Mouse (Mus musculus): ENCODE results near the gene Tmem150c. TPM values are rescaled to one million over a fixed set of nuclear protein-coding genes. Genes with fewer than 3 reads are reported as not detected.

Gene Tmem150c
- polyA plus RNA-seq, 1 experiment from 2014 or later, result 20.6 TPM

- no peaks in the 10 kb centered on the region for H3K27me3 ChIP-seq (ENCODE audit: insufficient read depth, low read length)
- 24% methylated on average over 5 of the region's 5 CpGs for WGBS
- no peaks in the 10 kb centered on the region for H3K9me3 ChIP-seq (ENCODE audit: low read length)
- no peak overlapping the region for H3K27ac ChIP-seq (ENCODE audit: low read length)
- no peak for ATAC-seq (ENCODE audit: low FRiP score, low TSS enrichment)
- no peak overlapping the region for H3K4me2 ChIP-seq (replicated peaks; ENCODE audit: low read depth, low read length)
- no peak overlapping the region for H3K9ac ChIP-seq (replicated peaks; ENCODE audit: low read length)
- H3K36me3 ChIP-seq (ENCODE audit: insufficient read depth, low read length), result no peaks in the 10 kb centered on the region
- peaks cover 23% of the 10 kb centered on the region for H3K4me1 ChIP-seq (ENCODE audit: insufficient read depth, low read length)
- H3K4me3 ChIP-seq (ENCODE audit: low read length), result no peak overlapping the region
Observed at GRCm38 (mm10) chr5:100113403-100113802, 46.2 kb downstream of the Tmem150c start.

GRCm38 (mm10) chr5:100110581-100110980 is 49.0 kb downstream of the Tmem150c start:
- WGBS, result 70% methylated on average over 3 of the region's 3 CpGs
- Histone ChIP-seq H3K36me3 (ENCODE audit: insufficient read depth, low read length) (no peaks in the 10 kb centered on the region), H3K4me1 (ENCODE audit: insufficient read depth, low read length) (peaks cover 23% of the 10 kb centered on the region), H3K4me3 (ENCODE audit: low read length) (no peak overlapping the region), H3K27me3 (ENCODE audit: insufficient read depth, low read length) (no peaks in the 10 kb centered on the region), H3K4me2 (replicated peaks; ENCODE audit: low read depth, low read length) (no peak overlapping the region), H3K9ac (replicated peaks; ENCODE audit: low read length) (no peak overlapping the region), H3K9me3 (ENCODE audit: low read length) (no peaks in the 10 kb centered on the region), H3K27ac (ENCODE audit: low read length) (no peak overlapping the region)
- ATAC-seq (ENCODE audit: low FRiP score, low TSS enrichment), result no peak

- 0 out of 2 replicates have a peak overlapping the region, but pooled peaks have one; percentile 4 for H3K27ac ChIP-seq (ENCODE audit: low read length)
- peak; percentile 64; the same call in 1 of the 2 replicates for ATAC-seq (ENCODE audit: low FRiP score, low TSS enrichment)
- H3K4me3 ChIP-seq (ENCODE audit: low read length), result no peak overlapping the region
- H3K4me2 ChIP-seq (replicated peaks; ENCODE audit: low read depth, low read length), result no peak overlapping the region
- H3K9me3 ChIP-seq (ENCODE audit: low read length), result no peaks in the 10 kb centered on the region
- 29% methylated on average over 7 of the region's 7 CpGs for WGBS
- peaks cover 21% of the 10 kb centered on the region for H3K4me1 ChIP-seq (ENCODE audit: insufficient read depth, low read length)
- H3K36me3 ChIP-seq (ENCODE audit: insufficient read depth, low read length), result no peaks in the 10 kb centered on the region
- no peaks in the 10 kb centered on the region for H3K27me3 ChIP-seq (ENCODE audit: insufficient read depth, low read length)
- H3K9ac ChIP-seq (replicated peaks; ENCODE audit: low read length), result no peak overlapping the region
Observed at GRCm38 (mm10) chr5:100109543-100110282, 49.9 kb downstream of the Tmem150c start.

GRCm38 (mm10) chr5:100108866-100109265 is 50.7 kb downstream of the Tmem150c start:
- peaks cover 15% of the 10 kb centered on the region for H3K4me1 ChIP-seq (ENCODE audit: insufficient read depth, low read length)
- no peaks in the 10 kb centered on the region for H3K9me3 ChIP-seq (ENCODE audit: low read length)
- H3K27ac ChIP-seq (ENCODE audit: low read length), result no peak overlapping the region
- no peak overlapping the region for H3K4me2 ChIP-seq (replicated peaks; ENCODE audit: low read depth, low read length)
- no peaks in the 10 kb centered on the region for H3K27me3 ChIP-seq (ENCODE audit: insufficient read depth, low read length)
- no peak overlapping the region for H3K9ac ChIP-seq (replicated peaks; ENCODE audit: low read length)
- WGBS, result 67% methylated on average over 9 of the region's 9 CpGs
- H3K4me3 ChIP-seq (ENCODE audit: low read length), result no peak overlapping the region
- no peak for ATAC-seq (ENCODE audit: low FRiP score, low TSS enrichment)
- H3K36me3 ChIP-seq (ENCODE audit: insufficient read depth, low read length), result no peaks in the 10 kb centered on the region

GRCm38 (mm10) chr5:100102395-100102794 is 57.2 kb downstream of the Tmem150c start:
- no peak overlapping the region for H3K27ac ChIP-seq (ENCODE audit: low read length)
- no peak for ATAC-seq (ENCODE audit: low FRiP score, low TSS enrichment)
- H3K4me1 ChIP-seq (ENCODE audit: insufficient read depth, low read length), result 0 out of 2 replicates have a peak, but pooled peaks cover under 1% of the 10 kb centered on the region
- no peaks in the 10 kb centered on the region for H3K9me3 ChIP-seq (ENCODE audit: low read length)
- H3K36me3 ChIP-seq (ENCODE audit: insufficient read depth, low read length), result no peaks in the 10 kb centered on the region
- WGBS, result 88% methylated on average over 1 of the region's 1 CpGs
- H3K9ac ChIP-seq (replicated peaks; ENCODE audit: low read length), result no peak overlapping the region
- H3K4me2 ChIP-seq (replicated peaks; ENCODE audit: low read depth, low read length), result no peak overlapping the region
- no peaks in the 10 kb centered on the region for H3K27me3 ChIP-seq (ENCODE audit: insufficient read depth, low read length)
- no peak overlapping the region for H3K4me3 ChIP-seq (ENCODE audit: low read length)

GRCm38 (mm10) chr5:100097967-100098366 is 61.6 kb downstream of the Tmem150c start:
- no peak overlapping the region for H3K9ac ChIP-seq (replicated peaks; ENCODE audit: low read length)
- no peaks in the 10 kb centered on the region for H3K9me3 ChIP-seq (ENCODE audit: low read length)
- peaks cover 4% of the 10 kb centered on the region for H3K36me3 ChIP-seq (ENCODE audit: insufficient read depth, low read length)
- no peak overlapping the region for H3K27ac ChIP-seq (ENCODE audit: low read length)
- 0 out of 2 replicates have a peak, but pooled peaks cover 11% of the 10 kb centered on the region for H3K4me1 ChIP-seq (ENCODE audit: insufficient read depth, low read length)
- H3K27me3 ChIP-seq (ENCODE audit: insufficient read depth, low read length), result no peaks in the 10 kb centered on the region
- no peak overlapping the region for H3K4me3 ChIP-seq (ENCODE audit: low read length)
- no peak for ATAC-seq (ENCODE audit: low FRiP score, low TSS enrichment)
- no peak overlapping the region for H3K4me2 ChIP-seq (replicated peaks; ENCODE audit: low read depth, low read length)
- WGBS, result 94% methylated on average over 4 of the region's 4 CpGs

GRCm38 (mm10) chr5:100096955-100097354 is 62.7 kb downstream of the Tmem150c start:
- H3K9ac ChIP-seq (replicated peaks; ENCODE audit: low read length), result no peak overlapping the region
- H3K36me3 ChIP-seq (ENCODE audit: insufficient read depth, low read length), result peaks cover 4% of the 10 kb centered on the region
- H3K9me3 ChIP-seq (ENCODE audit: low read length), result no peaks in the 10 kb centered on the region
- H3K27me3 ChIP-seq (ENCODE audit: insufficient read depth, low read length), result no peaks in the 10 kb centered on the region
- peak overlapping the region; percentile 55; the same call in 1 of the 2 replicates for H3K27ac ChIP-seq (ENCODE audit: low read length)
- no peak overlapping the region for H3K4me2 ChIP-seq (replicated peaks; ENCODE audit: low read depth, low read length)
- ATAC-seq (ENCODE audit: low FRiP score, low TSS enrichment), result peak; percentile 92
- 0 out of 2 replicates have a peak, but pooled peaks cover 13% of the 10 kb centered on the region for H3K4me1 ChIP-seq (ENCODE audit: insufficient read depth, low read length)
- H3K4me3 ChIP-seq (ENCODE audit: low read length), result no peak overlapping the region
- 44% methylated on average over 5 of the region's 5 CpGs for WGBS

- 9% methylated on average over 17 of the region's 17 CpGs for WGBS
- H3K27ac ChIP-seq (ENCODE audit: low read length), result no peak overlapping the region
Observed at GRCm38 (mm10) chr5:100091602-100092001, 68.0 kb downstream of the Tmem150c start.

GRCm38 (mm10) chr5:100091263-100091594 is 68.4 kb downstream of the Tmem150c start:
- H3K4me1 ChIP-seq (ENCODE audit: insufficient read depth, low read length), result peaks cover 16% of the 10 kb centered on the region; the same call in 1 of the 2 replicates
- H3K4me2 ChIP-seq (replicated peaks; ENCODE audit: low read depth, low read length), result peak overlapping the region; percentile 31
- H3K36me3 ChIP-seq (ENCODE audit: insufficient read depth, low read length), result peaks cover 6% of the 10 kb centered on the region
- H3K27ac ChIP-seq (ENCODE audit: low read length), result no peak overlapping the region
- no peaks in the 10 kb centered on the region for H3K9me3 ChIP-seq (ENCODE audit: low read length)
- 37% methylated on average over 10 of the region's 10 CpGs for WGBS
- H3K9ac ChIP-seq (replicated peaks; ENCODE audit: low read length), result 0 out of 2 replicates have a peak overlapping the region, but pooled peaks have one; percentile 1
- no peaks in the 10 kb centered on the region for H3K27me3 ChIP-seq (ENCODE audit: insufficient read depth, low read length)
- no peak for ATAC-seq (ENCODE audit: low FRiP score, low TSS enrichment)
- H3K4me3 ChIP-seq (ENCODE audit: low read length), result no peak overlapping the region

More at GRCm38 (mm10) chr5:100091602-100092001, 68.0 kb downstream of the Tmem150c start:
- 0 out of 2 replicates have a peak overlapping the region, but pooled peaks have one; percentile 1 for H3K9ac ChIP-seq (replicated peaks; ENCODE audit: low read length)
- peak overlapping the region; percentile 31 for H3K4me2 ChIP-seq (replicated peaks; ENCODE audit: low read depth, low read length)
- no peaks in the 10 kb centered on the region for H3K27me3 ChIP-seq (ENCODE audit: insufficient read depth, low read length)
- H3K36me3 ChIP-seq (ENCODE audit: insufficient read depth, low read length), result peaks cover 6% of the 10 kb centered on the region
- peaks cover 18% of the 10 kb centered on the region; the same call in 1 of the 2 replicates for H3K4me1 ChIP-seq (ENCODE audit: insufficient read depth, low read length)
- no peaks in the 10 kb centered on the region for H3K9me3 ChIP-seq (ENCODE audit: low read length)
- 0 out of 2 replicates have a peak overlapping the region, but pooled peaks have one; percentile 5 for H3K4me3 ChIP-seq (ENCODE audit: low read length)
- ATAC-seq (ENCODE audit: low FRiP score, low TSS enrichment), result peak; percentile 85
